Mouse (Mus musculus) hindbrain, embryonic 14.5 days (tissue): ENCODE measurements around the gene Clcnkb. TPM values are rescaled to one million over a fixed set of nuclear protein-coding genes. Genes with fewer than 3 reads are reported as not detected.

Source experiments
- ATAC-seq: fragments of 200-750 bp; cut with Nextera tagmentation; 2 replicates; pipeline ENCODE4 v1.8.0; 2017; ENCODE audit warnings: moderate number of reproducible peaks, mild to moderate bottlenecking, moderate TSS enrichment, moderate library complexity; ENCODE audit not compliant: low FRiP score
- DNase-seq: peaks from one replicate; pipeline ENCODE4 v3.0.0-alpha.2; 2015; ENCODE audit warnings: low spot score
- H3K27ac ChIP-seq: fragments of 300-500 bp; sonication (generic); 2 replicates; pipeline ENCODE4 v1.5.1; 2014; ENCODE audit warnings: mild to moderate bottlenecking, moderate library complexity
- H3K27me3 ChIP-seq: fragments of 300-500 bp; sonication (generic); 2 replicates; pipeline ENCODE4 v1.6.1; 2014; ENCODE audit warnings: mild to moderate bottlenecking, low read length, mixed read lengths; ENCODE audit not compliant: control insufficient read depth, insufficient read depth
- H3K36me3 ChIP-seq: fragments of 300-500 bp; sonication (generic); replicated peaks from 2 replicates; pipeline ENCODE4 v1.6.1; 2014; ENCODE audit not compliant: control insufficient read depth, insufficient read depth
- H3K4me1 ChIP-seq: fragments of 300-500 bp; sonication (generic); replicated peaks from 2 replicates; pipeline ENCODE4 v1.6.1; 2014; ENCODE audit warnings: antibody characterized with exemption, low read length, mixed read lengths; ENCODE audit not compliant: control insufficient read depth, insufficient read depth
- H3K4me2 ChIP-seq: fragments of 300-500 bp; sonication (generic); replicated peaks from 2 replicates; pipeline ENCODE4 v1.6.1; 2014; ENCODE audit warnings: mild to moderate bottlenecking, moderate library complexity
- H3K4me3 ChIP-seq: fragments of 300-500 bp; sonication (generic); replicated peaks from 2 replicates; pipeline ENCODE4 v1.5.1; 2014; ENCODE audit warnings: mild to moderate bottlenecking, low read length
- H3K9ac ChIP-seq: fragments of 300-500 bp; sonication (generic); 2 replicates; pipeline ENCODE4 v1.6.1; 2014
- H3K9me3 ChIP-seq: fragments of 300-500 bp; sonication (generic); 2 replicates; pipeline ENCODE4 v1.6.1; 2016; ENCODE audit warnings: low read length; ENCODE audit not compliant: control insufficient read depth
- WGBS: fragments of 180-500 bp; shearing (Covaris S2); extraction: QIAGEN DNeasy Blood & Tissue Kit; methylation state at CpG from one replicate; pipeline ENCODE4 v1.1.7; 2014; 5-methylcytosine and 5-hydroxymethylcytosine counted together
- polyA plus RNA-seq: library from polyadenylated mRNA; unstranded; fragments of >200 nt; fragmentation: Nextera tagmentation; extraction: Ambion mirVana; gene quantifications from 2 replicates; pipeline ENCODE4 v1.2.1, GENCODE M21; 2014

The Clcnkb gene
- polyA plus RNA-seq, result not detected in 2 replicates

GRCm38 (mm10) chr4:141415924-141416323 is at the start of gene Clcnkb:
Gene Clcnkb (minus strand): TSS chr4:141416014.
- Histone ChIP-seq H3K27me3 (no peaks in the 10 kb centered on the region), H3K4me2 (no peak within 1 kb of the TSS), H3K36me3 (no peaks in the 10 kb centered on the region), H3K27ac (no peak within 1 kb of the TSS), H3K4me1 (no peaks in the 10 kb centered on the region), H3K9me3 (no peaks in the 10 kb centered on the region), H3K4me3 (no peak within 1 kb of the TSS), H3K9ac (no peak within 1 kb of the TSS)
- no peak for ATAC-seq
- 62% methylated on average over 7 of the region's 7 CpGs for WGBS
- no peak for DNase-seq

DNA sequence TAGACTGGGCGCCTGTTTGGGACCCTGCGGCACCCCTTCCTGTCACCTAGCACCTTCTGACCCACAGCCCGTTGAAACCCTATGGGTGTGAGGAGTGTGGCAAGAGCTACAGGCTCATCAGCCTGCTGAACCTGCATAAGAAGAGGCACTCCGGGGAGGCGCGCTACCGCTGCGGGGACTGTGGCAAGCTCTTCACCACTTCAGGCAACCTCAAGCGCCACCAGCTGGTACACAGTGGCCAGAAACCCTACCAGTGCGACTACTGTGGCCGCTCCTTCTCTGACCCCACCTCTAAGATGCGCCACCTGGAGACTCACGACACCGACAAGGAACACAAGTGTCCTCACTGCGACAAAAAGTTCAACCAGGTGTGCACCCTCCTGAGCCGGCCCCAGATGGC is 48.9 kb upstream of the Clcnkb start:
- Histone ChIP-seq H3K27ac (no peak overlapping the region), H3K36me3 (peaks cover 84% of the 10 kb centered on the region), H3K4me2 (no peak overlapping the region), H3K9me3 (no peaks in the 10 kb centered on the region), H3K9ac (no peak overlapping the region), H3K4me3 (no peak overlapping the region), H3K27me3 (no peaks in the 10 kb centered on the region), H3K4me1 (no peaks in the 10 kb centered on the region)
- WGBS, result 80% methylated on average over 16 of the region's 16 CpGs
- ATAC-seq (no peak), DNase-seq (no peak)

DNA sequence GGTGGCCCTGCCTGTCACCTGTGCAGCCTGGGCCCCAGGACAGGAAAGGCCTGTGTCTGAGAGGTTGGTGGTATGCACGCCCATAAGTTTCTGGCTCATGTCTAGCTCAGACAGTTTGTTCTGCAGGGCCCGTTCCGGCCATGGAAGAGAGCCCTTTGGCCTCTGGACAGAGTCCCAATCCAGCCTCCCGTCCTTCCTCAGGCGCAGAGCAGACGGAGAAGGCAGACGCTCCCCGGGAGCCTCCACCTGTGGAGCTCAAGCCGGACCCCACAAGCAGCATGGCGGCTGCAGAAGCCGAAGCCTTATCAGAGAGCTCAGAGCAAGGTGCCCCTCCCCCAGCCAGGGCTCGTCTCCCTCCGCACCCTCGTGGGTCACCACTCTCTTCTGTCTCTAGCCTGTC is 47.7 kb upstream of the Clcnkb start:
- Histone ChIP-seq H3K4me3 (no peak overlapping the region), H3K9ac (no peak overlapping the region), H3K36me3 (peaks cover 72% of the 10 kb centered on the region), H3K4me2 (no peak overlapping the region), H3K27me3 (no peaks in the 10 kb centered on the region), H3K27ac (no peak overlapping the region), H3K4me1 (no peaks in the 10 kb centered on the region), H3K9me3 (no peaks in the 10 kb centered on the region)
- ATAC-seq, result no peak
- 83% methylated on average over 14 of the region's 14 CpGs for WGBS
- no peak for DNase-seq

- Histone ChIP-seq H3K9me3 (no peaks in the 10 kb centered on the region), H3K27me3 (no peaks in the 10 kb centered on the region), H3K9ac (no peak overlapping the region), H3K4me3 (no peak overlapping the region), H3K4me2 (no peak overlapping the region), H3K4me1 (no peaks in the 10 kb centered on the region), H3K27ac (no peak overlapping the region), H3K36me3 (peaks cover 59% of the 10 kb centered on the region)
- 88% methylated on average over 12 of the region's 12 CpGs for WGBS
- DNase-seq, result no peak
- no peak for ATAC-seq
Measured at GRCm38 (mm10) chr4:141461576-141461975, 45.8 kb upstream of the Clcnkb start.

- ATAC-seq (no peak), DNase-seq (no peak)
- H3K27ac ChIP-seq, result no peak overlapping the region
- no peaks in the 10 kb centered on the region for H3K4me1 ChIP-seq
- H3K9me3 ChIP-seq, result no peaks in the 10 kb centered on the region
- peaks cover 55% of the 10 kb centered on the region for H3K36me3 ChIP-seq
- H3K27me3 ChIP-seq, result no peaks in the 10 kb centered on the region
- 41% methylated on average over 12 of the region's 12 CpGs for WGBS
- H3K9ac ChIP-seq, result no peak overlapping the region
- no peak overlapping the region for H3K4me3 ChIP-seq
- H3K4me2 ChIP-seq, result no peak overlapping the region
Measured at GRCm38 (mm10) chr4:141461088-141461487, 45.3 kb upstream of the Clcnkb start.

- 95% methylated on average over 4 of the region's 4 CpGs for WGBS
Measured at GRCm38 (mm10) chr4:141460481-141460880, 44.7 kb upstream of the Clcnkb start.

GRCm38 (mm10) chr4:141459766-141460165 is 44.0 kb upstream of the Clcnkb start:
- no peak overlapping the region for H3K4me3 ChIP-seq
- no peak for ATAC-seq
- 90% methylated on average over 9 of the region's 9 CpGs for WGBS

More at GRCm38 (mm10) chr4:141460481-141460880, 44.7 kb upstream of the Clcnkb start:
- ATAC-seq, result no peak
- H3K4me2 ChIP-seq, result no peak overlapping the region
- peaks cover 48% of the 10 kb centered on the region for H3K36me3 ChIP-seq
- no peak for DNase-seq
- H3K4me1 ChIP-seq, result no peaks in the 10 kb centered on the region
- H3K4me3 ChIP-seq, result no peak overlapping the region
- no peak overlapping the region for H3K27ac ChIP-seq
- H3K9me3 ChIP-seq, result no peaks in the 10 kb centered on the region
- no peak overlapping the region for H3K9ac ChIP-seq
- no peaks in the 10 kb centered on the region for H3K27me3 ChIP-seq

GRCm38 (mm10) chr4:141458888-141459287 is 43.1 kb upstream of the Clcnkb start:
- Histone ChIP-seq H3K4me3 (no peak overlapping the region), H3K36me3 (peaks cover 40% of the 10 kb centered on the region)

More at GRCm38 (mm10) chr4:141459766-141460165, 44.0 kb upstream of the Clcnkb start:
- Histone ChIP-seq H3K9me3 (no peaks in the 10 kb centered on the region), H3K9ac (no peak overlapping the region), H3K4me2 (no peak overlapping the region), H3K27me3 (no peaks in the 10 kb centered on the region), H3K36me3 (peaks cover 45% of the 10 kb centered on the region), H3K4me1 (no peaks in the 10 kb centered on the region), H3K27ac (no peak overlapping the region)
- DNase-seq, result no peak

GRCm38 (mm10) chr4:141458236-141458635 is 42.4 kb upstream of the Clcnkb start:
- H3K27me3 ChIP-seq, result no peaks in the 10 kb centered on the region
- H3K4me1 ChIP-seq, result no peaks in the 10 kb centered on the region
- H3K27ac ChIP-seq, result no peak overlapping the region
- no peak overlapping the region for H3K4me2 ChIP-seq
- 14% methylated on average over 7 of the region's 7 CpGs for WGBS
- ATAC-seq (no peak), DNase-seq (no peak)
- H3K9ac ChIP-seq, result no peak overlapping the region
- peaks cover 36% of the 10 kb centered on the region for H3K36me3 ChIP-seq
- no peak overlapping the region for H3K4me3 ChIP-seq
- H3K9me3 ChIP-seq, result no peaks in the 10 kb centered on the region

More at GRCm38 (mm10) chr4:141458888-141459287, 43.1 kb upstream of the Clcnkb start:
- H3K4me2 ChIP-seq, result no peak overlapping the region
- 67% methylated on average over 3 of the region's 3 CpGs for whole genome bisulfite sequencing
- DNase-seq (no peak), ATAC-seq (no peak)
- no peaks in the 10 kb centered on the region for H3K4me1 ChIP-seq
- H3K9me3 ChIP-seq, result no peaks in the 10 kb centered on the region
- no peak overlapping the region for H3K9ac ChIP-seq
- no peak overlapping the region for H3K27ac ChIP-seq
- H3K27me3 ChIP-seq, result no peaks in the 10 kb centered on the region
